Comparison of ENCODE assay signal across 8 mouse cellular contexts in genomic region chr5:47985901-47986670, GRCm38 (mm10). TPM values are rescaled to one million over a fixed set of nuclear protein-coding genes. Genes with fewer than 3 reads are reported as not detected.
A peak's percentile ranks its signal among the peaks of the same experiment; 100 is the strongest.
DNase-seq lines count a peak whose midpoint lies in the region; ATAC-seq and TF ChIP-seq lines count a peak whose summit lies in the region.

No protein-coding gene starts in this region.

- H3K9ac ChIP-seq in limb, embryonic 14.5 days (ENCODE audit: low read depth, low read length, severe bottlenecking): peak overlapping the region; percentile 70
- peak overlapping the region; percentile 76 for H3K9ac ChIP-seq in neural tube, embryonic 14.5 days (replicated peaks; ENCODE audit: low read depth, low read length)

- ATAC-seq in frontal cortex, adult (ENCODE audit: low TSS enrichment): peak; percentile 32; the same call in 1 of the 2 replicates
- no peak for ATAC-seq in limb, embryonic 14.5 days (ENCODE audit: low FRiP score, low read depth)
- peak; percentile 35; the same call in 1 of the 2 replicates for ATAC-seq in neural tube, embryonic 14.5 days (ENCODE audit: low read depth)
- no peak for ATAC-seq in erythroblast, adult 5-6 weeks (replicated peaks; ENCODE audit: low FRiP score, poor library complexity, severe bottlenecking)

- peak; percentile 36 for DNase-seq in adrenal gland, adult 2 months
- DNase-seq in adrenal gland, adult 8-10 months: no peak
- peak; percentile 75 for DNase-seq in ZHBTc4 (ENCODE audit: low read depth, low spot score)
- peak; percentile 64 for DNase-seq in kidney, adult 2 months
- no peak for DNase-seq in limb, embryonic 14.5 days (ENCODE audit: low spot score)

- no peaks in the 10 kb centered on the region for H3K9me3 ChIP-seq in limb, embryonic 14.5 days (ENCODE audit: control insufficient read depth, low read length)
- H3K9me3 ChIP-seq in neural tube, embryonic 14.5 days (ENCODE audit: control insufficient read depth, low read length): no peaks in the 10 kb centered on the region

- H3K4me3 ChIP-seq in kidney, adult 2 months (ENCODE audit: insufficient read depth, low read depth, low read length): peak overlapping the region; percentile 39
- peak overlapping the region; percentile 66 for H3K4me3 ChIP-seq in limb, embryonic 14.5 days (replicated peaks; ENCODE audit: low read length)
- peak overlapping the region; percentile 55 for H3K4me3 ChIP-seq in neural tube, embryonic 14.5 days (ENCODE audit: low read depth, low read length)

- TF ChIP-seq POLR2A in kidney, adult 2 months (IDR thresholded peaks at IDR 0.05; ENCODE audit: low read depth, low read length): no peak
- TF ChIP-seq POLR2A in limb, embryonic 14.5 days (IDR thresholded peaks at IDR 0.05; ENCODE audit: borderline replicate concordance, extremely low read depth, insufficient read depth, insufficient read length): no peak

- TF ChIP-seq CTCF in kidney, adult 2 months (conservative IDR thresholded peaks at IDR 0.05; ENCODE audit: insufficient read depth, insufficient read length, low read depth, low read length): no peak

- H3K27ac ChIP-seq in kidney, adult 2 months (ENCODE audit: insufficient read depth, low read depth, low read length): peak overlapping the region; percentile 85
- H3K27ac ChIP-seq in limb, embryonic 14.5 days (replicated peaks; ENCODE audit: low read depth, low read length): no peak overlapping the region
- H3K27ac ChIP-seq in neural tube, embryonic 14.5 days (ENCODE audit: low read depth, low read length): peak overlapping the region; percentile 6; the same call in 1 of the 2 replicates

- peak overlapping the region; percentile 95 for H3K4me2 ChIP-seq in limb, embryonic 14.5 days (replicated peaks; ENCODE audit: low read depth, low read length, severe bottlenecking)
- H3K4me2 ChIP-seq in neural tube, embryonic 14.5 days (ENCODE audit: low read depth, low read length): peak overlapping the region; percentile 89

- no peaks in the 10 kb centered on the region; the same call in 1 of the 2 replicates for H3K4me1 ChIP-seq in kidney, adult 2 months (ENCODE audit: control insufficient read depth, insufficient read depth, low read length)
- peaks cover 10% of the 10 kb centered on the region; the same call in 1 of the 2 replicates for H3K4me1 ChIP-seq in limb, embryonic 14.5 days (ENCODE audit: control insufficient read depth, insufficient read depth, low read length)
- no peaks in the 10 kb centered on the region for H3K4me1 ChIP-seq in neural tube, embryonic 14.5 days (ENCODE audit: control insufficient read depth, insufficient read depth, low read length)

- WGBS in kidney, adult 2 months: 4% methylated on average over 48 of the region's 48 CpGs
- WGBS in limb, embryonic 14.5 days: under 1% methylated on average over 47 of the region's 48 CpGs
- under 1% methylated on average over 48 of the region's 48 CpGs for WGBS in neural tube, embryonic 14.5 days

- no peaks in the 10 kb centered on the region for H3K27me3 ChIP-seq in kidney, adult 2 months (replicated peaks; ENCODE audit: control insufficient read depth, insufficient read depth, low read length)
- peaks cover 17% of the 10 kb centered on the region for H3K27me3 ChIP-seq in limb, embryonic 14.5 days (ENCODE audit: control insufficient read depth, insufficient read depth, low read length)
- no peaks in the 10 kb centered on the region for H3K27me3 ChIP-seq in neural tube, embryonic 14.5 days (ENCODE audit: control insufficient read depth, insufficient read depth, low read length)

- H3K36me3 ChIP-seq in kidney, adult 2 months (ENCODE audit: control insufficient read depth, insufficient read depth, low read length): no peaks in the 10 kb centered on the region
- no peaks in the 10 kb centered on the region for H3K36me3 ChIP-seq in limb, embryonic 14.5 days (ENCODE audit: control insufficient read depth, insufficient read depth, low read length)
- no peaks in the 10 kb centered on the region for H3K36me3 ChIP-seq in neural tube, embryonic 14.5 days (ENCODE audit: control insufficient read depth, insufficient read depth, low read length)

RNA-seq across cellular contexts. Expression of gene Slit2, which starts 3.1 kb away (rescaled TPM):
- 10 to 100 TPM in 1 of 2 experiments, 1 to 10 TPM in 1; 7.8 to 26.2 TPM for total RNA-seq in adrenal gland, adult 2 months (2021)
- polyA plus RNA-seq in adrenal gland, adult 2 months (2012; rRNA removed): 3.4 and 7.0 TPM in 2 replicates
- total RNA-seq in adrenal gland, adult 8-10 months (2022): 10 to 100 TPM; 13.0 to 18.6 (median 15.4) TPM
- polyA plus RNA-seq in kidney, adult 2 months (2012; rRNA removed): 8.4 and 11.3 TPM in 2 replicates
- polyA plus RNA-seq in limb, embryonic 14.5 days (2012; rRNA removed): 19.9 and 27.7 TPM in 2 replicates
- 26.3 and 34.2 TPM in 2 replicates for polyA plus RNA-seq in limb, embryonic 14.5 days (2014; fragmentation: Nextera tagmentation; extraction: Ambion mirVana)
- 57.5 and 68.8 TPM in 2 replicates for polyA plus RNA-seq in neural tube, embryonic 14.5 days (2014; fragmentation: Nextera tagmentation; extraction: Ambion mirVana)
- not detected in 2 replicates for total RNA-seq in erythroblast, adult 5-6 weeks (2015; ENCODE audit: low replicate concordance)
- total RNA-seq in erythroblast, adult 5-6 weeks (2017; ENCODE audit: low replicate concordance): not detected in 2 replicates

Comparison
In these comparisons a context has a peak if more than half of its experiments do, and no peak if none do; other contexts are left out.
1. DNase-seq: peak in adrenal gland, adult 2 months (single experiment), ZHBTc4 (single experiment) and kidney, adult 2 months (single experiment); none in adrenal gland, adult 8-10 months (single experiment) and limb, embryonic 14.5 days (single experiment).
2. ATAC-seq: peak in frontal cortex, adult (single experiment) and neural tube, embryonic 14.5 days (single experiment); none in limb, embryonic 14.5 days (single experiment) and erythroblast, adult 5-6 weeks (single experiment).
3. Peak in every context shown above with its lines, with median percentiles within 50 percentile points of each other: H3K4me3 ChIP-seq.